Mouse (Mus musculus) left cerebral cortex, adult 8-10 months (tissue): ENCODE measurements around the gene Fer. TPM values are rescaled to one million over a fixed set of nuclear protein-coding genes. Genes with fewer than 3 reads are reported as not detected.

Experiments used
- DNase-seq, 2 experiments: peaks; one replicate each; pipeline ENCODE4 v3.0.0; 2022; ENCODE audit warnings: low spot score in 2 of 2
- total RNA-seq, 4 experiments: library from RNA; stranded (reverse); gene quantifications; 2 replicates each; pipeline ENCODE4 v1.2.4; 2022

Fer gene
- total RNA-seq, 4 experiments from 2014 or later = 30.3 to 33.7 (median 30.9) TPM

DNA sequence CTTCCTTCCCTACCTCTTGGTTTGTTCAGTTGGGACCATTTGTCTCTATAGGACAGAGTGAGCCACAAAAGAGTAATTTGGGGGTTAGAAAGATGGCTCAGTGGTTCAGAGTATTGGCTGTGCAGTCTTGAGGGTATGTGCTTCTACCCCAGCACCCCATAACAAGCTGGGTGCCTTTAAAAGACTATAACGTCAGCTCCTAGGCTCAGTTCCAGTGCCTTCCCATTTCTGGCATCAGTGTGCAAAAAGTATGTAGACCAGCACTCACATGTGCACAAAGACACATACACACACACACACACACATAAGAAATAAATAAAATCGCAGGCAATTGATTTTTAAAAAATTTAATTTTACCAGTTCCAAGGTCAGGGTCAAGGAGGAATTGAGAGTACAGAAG, 222.6 kb downstream of the Fer start:
- DNase-seq = no peak

DNA sequence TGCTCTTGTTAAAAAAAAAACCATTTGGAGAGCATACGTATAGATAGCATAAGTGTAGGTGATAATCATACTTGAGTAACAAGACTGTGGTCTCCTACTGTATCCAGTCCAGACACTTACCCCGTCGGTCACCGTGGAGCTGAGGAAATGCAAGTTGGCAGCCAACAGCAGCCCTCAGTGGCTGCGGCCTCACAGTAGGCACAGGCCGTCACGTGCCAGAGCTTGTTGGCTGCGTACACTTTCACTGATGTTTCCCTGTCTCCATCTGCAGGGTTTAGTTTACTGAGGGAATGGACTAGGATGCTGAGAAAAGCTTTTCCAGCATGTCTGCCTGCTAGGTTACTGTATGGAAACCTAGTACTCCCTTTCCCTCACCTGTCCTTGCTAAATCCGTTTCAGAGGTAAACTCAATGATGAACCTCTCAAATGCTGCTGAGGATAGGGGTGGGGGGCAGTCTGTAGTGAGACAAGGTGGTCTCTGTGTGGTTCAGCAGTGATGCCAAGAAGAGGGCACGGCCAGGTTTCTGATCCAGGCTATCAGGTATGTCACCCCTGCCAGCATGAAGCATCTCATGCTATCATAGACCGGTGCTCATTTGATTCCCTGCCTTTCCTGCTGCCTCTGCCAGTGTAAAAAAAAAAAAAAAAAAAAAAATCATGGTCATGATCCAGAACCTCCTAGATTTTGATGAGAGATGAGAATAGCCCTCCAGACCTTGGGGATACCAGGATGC, 224.2 kb downstream of the Fer start:
- no peak for DNase-seq

DNA sequence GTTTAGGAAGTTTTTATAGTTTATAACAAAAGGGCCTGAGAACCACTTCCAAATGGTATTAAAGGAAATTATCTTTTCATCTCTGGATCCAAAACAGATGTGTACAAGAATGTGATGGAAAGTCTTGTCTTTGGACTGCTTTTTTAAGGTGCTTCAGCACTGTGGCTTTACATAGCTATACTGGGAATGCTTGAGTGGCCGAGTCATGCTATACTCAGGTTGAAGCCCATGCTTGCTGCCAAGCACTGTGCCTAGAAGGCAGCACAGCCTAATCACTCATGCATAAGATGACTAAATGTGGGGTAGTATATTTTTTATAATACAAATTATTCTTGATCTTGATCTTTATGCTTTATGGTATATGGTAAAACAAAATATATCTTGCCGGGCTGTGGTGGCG, 225.0 kb downstream of the Fer start:
- no peak for DNase-seq

DNA sequence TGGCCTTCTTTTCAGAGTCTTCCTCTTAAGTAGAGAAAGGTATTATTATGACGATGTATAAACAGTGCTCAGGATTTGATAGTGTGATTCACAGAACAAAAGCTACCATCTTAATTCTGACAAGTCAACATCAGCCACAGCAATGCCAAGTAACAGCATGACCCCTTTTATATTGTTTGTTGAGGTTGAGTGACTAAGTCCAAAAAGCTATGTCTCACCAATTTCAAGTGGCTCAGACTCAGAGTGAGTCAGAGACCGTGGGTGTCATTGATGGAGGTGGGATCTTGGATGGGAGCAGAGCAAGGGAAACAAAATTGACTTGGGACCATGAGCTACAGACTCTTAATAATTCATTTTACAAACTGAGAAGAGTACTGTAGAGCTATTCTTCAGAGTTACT, 230.9 kb downstream of the Fer start:
- no peak for DNase-seq

DNA sequence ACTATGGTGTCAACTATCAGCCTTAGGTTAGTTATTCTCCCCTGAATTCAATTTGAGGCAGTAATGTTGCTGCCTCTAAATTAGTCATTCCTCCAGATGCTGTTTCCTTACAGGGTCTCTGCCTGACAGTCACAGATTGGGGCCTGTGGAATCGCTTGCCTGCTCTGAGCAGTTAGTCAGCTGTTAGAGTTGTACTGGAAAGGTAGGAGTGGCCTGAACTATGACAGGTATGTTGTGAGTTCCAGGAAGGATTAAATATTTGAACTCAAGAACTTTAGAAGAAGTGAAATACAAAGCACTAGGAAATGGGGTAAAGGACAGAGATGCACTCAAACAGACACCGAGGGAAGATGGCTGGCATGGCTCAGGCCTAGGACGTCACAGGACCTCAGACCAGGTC, 233.9 kb downstream of the Fer start:
- no peak for DNase-seq

DNA sequence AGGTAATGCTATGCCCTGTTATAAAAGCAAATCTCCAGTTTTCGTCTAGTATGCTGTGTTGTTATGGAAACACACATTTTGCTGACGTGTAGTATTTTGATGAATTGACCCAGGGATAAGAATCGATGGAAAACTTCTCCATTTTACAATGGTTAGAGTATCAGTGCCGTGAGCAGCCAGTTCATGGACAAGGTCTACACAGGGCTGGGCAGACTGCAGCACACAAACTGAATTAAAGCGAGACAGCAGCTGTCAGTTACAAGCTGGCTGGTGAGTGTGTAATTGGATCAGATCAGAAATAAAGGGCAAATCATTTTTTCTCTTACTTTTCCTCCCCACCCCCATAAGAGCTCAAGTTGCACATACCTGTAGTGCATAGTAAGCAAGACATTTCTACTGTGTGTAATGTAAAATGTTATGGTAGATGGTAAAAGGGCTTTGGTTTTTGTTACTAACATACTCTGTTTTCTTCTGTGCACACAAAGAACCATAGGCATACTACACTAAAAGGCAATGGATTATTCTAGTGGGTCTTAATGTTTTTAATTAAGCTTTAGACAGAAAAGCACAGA, 235.0 kb downstream of the Fer start:
- DNase-seq = no peak

DNA sequence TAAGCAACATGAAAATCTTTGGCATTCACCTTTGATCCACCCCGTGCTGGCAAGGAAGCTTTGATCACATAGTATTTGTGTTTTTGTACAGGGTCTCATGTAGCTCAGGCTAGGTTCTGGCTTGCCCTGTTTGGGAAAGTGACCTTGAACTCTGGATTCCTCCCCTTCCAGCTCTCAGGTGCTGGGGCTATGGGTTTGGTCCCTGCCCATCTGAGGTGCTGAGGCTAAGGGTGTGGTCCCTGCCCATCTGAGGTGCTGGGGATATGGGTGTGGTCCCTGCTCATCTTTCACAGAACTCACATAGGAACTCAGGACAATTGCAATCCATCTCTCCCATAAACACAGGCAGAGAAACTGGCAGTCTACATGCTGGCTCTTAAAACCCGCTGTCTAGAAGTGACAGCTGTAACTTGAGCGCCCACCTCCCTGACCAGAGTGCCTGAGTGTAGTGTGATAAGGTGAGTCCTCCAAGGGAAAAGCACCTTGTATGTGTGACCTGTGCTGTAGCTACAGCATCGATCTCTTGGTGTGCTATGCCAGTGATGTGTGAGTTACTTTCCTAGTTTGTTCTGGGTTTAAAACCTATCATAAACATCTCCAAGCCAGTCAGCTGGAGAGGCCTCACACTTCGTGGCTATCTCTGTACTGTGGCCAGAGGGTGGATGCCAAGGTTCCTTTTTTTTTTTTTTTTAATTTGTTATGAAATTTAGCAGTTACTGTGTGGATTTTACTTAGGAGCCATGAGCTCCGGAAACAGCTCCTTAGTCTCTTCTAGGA, 236.7 kb downstream of the Fer start:
- no peak for DNase-seq

DNA sequence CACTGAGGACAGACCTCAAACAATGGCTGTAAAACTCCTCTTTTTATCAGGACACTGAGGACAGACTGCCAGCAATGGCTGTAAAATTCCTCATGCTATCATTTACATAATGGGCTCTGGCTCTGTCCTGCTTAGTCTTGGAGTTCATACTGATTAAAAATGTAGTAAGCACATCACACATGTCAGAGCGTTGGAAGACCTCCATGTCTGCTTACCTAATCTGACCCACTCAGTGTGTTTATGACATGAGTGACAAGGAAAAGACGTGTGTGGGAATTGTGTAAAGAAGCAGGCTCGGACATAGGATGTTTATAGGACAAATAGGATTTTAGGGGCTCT, 237.3 kb downstream of the Fer start:
- DNase-seq = no peak

DNA sequence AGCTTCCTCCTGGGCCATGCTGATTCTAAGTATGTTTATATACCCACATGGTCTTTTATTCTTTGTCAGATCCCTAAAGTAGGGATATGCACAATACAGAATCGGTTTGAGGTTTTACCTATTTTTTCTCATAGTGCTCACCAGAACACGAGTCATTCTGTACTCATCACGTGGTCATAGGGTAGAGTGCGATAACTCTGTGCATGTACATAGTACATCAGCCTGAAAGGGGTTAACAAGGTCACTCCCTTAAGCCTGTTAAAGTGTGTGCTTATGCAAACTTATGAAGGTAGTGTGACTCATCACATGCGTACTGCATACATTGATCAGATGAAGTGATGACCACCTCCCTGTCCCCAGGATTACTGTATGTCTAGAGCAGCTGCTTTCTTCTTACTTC, 245.9 kb downstream of the Fer start:
- no peak for DNase-seq

DNA sequence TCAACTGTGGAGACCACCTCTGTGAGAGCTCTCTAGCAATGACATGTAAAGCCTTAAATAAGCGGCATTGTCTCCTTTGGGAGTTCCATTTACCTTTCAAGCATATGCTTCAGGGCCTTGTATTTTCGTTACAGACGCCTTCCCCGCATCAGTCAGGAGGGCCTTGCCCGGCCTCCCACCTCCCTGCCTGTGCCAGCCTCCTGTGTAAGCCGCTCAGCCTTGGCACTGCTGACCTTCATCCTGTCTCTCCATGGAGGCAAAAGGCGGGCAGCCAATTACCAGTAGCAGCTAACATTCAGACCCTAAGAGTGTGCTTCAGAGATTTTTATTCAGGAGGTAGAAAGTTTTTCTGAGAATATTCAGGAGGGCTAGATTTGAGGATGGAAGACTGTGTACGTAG, 247.0 kb downstream of the Fer start:
- DNase-seq = no peak

DNA sequence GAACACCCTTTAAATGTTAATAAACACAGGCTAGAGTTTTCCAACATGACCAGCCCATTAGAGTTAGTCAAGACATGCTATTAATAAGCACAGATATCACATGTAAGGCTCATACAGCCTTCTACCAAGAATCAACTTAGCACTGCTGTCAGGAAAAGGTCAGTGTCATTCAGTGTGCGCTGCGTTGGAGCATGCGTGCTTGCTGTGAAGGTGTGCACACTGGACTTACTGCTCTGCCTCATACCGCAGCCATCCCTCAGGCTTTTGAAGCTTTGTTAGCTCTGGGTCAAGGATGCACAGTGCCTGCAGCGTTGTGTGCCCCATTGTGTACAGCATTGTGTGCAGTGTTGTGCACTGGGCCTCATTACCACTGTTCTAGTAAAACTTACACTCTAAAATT, 250.8 kb downstream of the Fer start:
- no peak for DNase-seq

DNA sequence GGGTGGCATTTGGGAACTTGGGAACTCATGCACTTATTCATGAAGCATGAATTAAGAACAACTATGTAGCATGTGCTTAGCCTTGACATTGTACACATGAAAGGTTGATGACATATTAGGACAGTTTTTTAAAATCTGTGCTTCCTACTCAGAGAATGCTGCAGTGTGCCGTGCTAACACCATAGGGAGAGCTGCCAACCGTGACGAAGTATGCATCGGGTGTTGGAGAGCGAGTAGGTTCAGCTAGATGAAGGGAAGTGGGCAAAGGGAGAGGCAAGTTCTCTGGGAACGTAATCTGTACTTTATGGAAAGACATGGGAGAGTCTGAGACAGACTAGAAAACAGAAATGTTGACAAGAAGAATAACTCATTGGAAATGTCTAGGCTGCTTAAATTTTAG, 253.9 kb downstream of the Fer start:
- DNase-seq = no peak

DNA sequence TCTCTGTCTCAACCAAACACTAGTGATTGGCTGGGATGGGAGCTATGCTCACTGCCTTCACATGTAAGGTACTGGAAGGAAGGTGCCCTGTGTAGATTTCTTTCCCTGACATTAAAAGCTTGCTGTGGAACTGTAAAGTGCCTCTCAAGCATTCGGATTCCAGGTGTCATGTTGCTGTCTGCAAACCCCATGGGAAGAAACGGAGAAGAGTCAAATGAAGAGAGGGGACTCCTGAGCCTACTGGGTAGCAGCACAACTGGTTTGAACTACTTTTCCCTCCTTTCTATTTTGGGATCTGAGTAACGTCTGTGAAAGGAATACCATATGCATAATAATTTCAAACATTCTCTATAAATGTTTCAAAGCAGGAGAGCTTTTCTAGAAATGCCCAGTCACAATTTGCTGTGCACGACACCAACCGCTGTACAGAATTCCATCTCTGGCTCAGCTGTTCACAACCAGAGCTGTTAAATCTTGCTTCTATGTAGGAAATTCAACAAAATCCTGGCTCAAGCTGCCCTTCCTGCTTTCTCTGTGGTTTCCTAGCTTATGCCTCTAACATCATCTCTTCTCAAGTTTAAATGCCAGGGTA, 256.9 kb downstream of the Fer start:
- DNase-seq = no peak

DNA sequence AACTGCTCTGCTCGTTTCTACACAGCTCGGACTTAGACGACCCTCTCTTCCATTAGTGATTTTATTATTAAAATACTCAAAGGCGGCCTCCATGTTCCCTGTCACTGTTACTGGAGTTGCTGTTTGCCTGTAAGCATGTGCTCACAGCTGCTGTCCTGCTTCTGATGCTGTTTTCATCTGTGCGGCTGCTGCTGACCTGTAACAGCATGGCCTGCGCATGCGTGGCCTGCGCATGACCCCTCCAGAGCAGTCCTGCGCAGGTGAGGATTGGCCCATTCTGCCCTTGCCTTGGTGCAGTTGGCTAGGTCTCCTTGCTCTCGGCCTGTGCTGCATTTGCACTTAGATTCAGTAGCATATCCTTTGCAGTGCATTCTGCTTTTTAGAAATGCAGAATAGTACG, 259.7 kb downstream of the Fer start:
- no peak for DNase-seq

DNA sequence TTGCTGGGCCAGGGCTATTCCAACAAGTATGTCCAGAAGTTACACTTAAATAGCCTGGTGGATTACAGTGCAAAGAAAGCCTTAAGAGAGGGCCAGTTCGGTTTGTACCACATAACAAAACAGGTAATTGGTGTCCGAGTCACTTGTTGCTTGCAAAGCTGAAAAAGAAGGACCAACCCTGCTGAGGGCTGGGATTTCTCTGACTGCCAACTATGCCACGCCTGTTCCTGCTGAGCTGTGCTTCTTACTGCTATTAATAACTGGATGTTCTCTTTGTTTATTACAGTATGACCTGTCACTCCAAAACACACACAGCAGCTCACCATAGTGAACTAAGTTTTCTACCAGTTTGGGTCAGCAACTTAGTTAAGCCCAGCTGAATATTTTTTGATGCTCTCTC, 260.9 kb downstream of the Fer start:
- DNase-seq = no peak

DNA sequence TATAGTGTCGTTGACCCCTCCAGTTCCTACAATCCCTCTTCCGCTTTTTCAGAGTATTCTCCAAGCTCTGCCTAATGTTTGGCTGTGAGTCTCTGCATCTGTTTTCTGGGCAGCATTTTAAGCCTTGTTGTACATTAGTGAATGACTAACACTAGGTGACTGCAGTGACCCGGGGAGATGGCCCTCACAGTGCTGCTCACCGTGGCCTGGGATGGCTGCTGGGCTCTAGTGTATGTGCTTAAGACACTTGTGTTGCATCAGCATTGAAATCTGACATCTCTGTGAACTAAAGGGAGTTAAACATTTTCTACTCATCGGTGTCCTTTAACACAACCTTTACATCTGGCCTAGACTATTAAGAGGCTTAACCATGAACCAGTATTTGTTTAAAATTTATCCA, 264.0 kb downstream of the Fer start:
- no peak for DNase-seq

DNA sequence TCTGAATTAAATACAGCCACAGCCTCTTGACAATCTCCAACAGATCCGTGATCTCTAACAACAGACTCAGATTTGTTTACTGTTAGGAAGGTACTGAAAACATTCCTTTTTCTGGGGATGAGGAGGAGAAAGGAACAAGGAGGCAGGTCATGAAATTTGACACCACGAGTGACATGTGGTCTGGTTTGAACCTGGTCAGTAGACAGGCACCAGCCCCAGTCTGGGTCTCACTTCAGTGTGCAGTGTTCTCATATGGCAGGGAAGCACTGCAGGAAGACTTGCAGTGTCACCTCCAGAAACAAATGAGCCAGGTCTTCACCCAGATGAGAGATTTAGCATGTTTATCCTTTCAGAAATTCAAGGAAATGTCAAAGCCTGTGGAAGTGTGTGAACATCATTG, 266.9 kb downstream of the Fer start:
- no peak for DNase-seq

DNA sequence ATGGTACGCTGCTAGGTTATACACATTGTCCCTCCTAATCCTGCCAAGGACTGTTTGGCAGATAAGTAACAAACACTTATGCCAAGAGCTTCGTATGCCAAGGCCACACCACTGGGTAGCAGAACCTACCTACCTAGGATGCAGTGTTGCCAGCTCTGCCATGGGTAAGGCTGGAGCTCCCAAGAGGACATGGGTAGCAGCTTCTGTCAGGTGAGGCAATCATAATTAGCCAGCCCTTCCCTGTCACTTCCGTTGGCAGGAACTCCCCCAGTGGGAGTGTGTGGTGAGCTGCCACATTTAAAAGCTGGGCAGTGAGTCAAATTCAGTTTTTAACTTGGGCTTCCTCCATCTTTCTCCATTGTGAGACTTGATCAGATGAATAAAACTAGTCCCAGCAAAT, 267.5 kb downstream of the Fer start:
- DNase-seq = peak in 1 of 2 experiments; percentile 71

DNA sequence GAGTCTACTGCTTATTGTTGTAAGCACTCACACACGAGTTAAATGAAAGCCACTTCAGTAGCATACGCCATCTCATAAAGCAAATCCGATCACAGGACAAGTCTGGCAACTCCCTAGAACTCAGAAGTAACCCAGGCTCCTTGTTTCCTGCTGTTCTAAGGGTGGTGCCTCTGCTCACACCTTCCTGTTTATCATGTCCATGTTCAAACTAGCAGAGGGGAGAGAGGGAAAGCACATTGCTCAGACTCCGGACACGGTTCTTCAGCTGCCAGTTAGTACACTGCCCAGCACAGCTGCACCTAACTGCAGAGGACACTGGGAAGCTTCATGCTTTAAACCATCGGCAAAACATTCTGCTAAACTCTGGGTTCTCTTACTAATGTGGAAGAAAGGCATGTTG, 269.3 kb downstream of the Fer start:
- DNase-seq = no peak

DNA sequence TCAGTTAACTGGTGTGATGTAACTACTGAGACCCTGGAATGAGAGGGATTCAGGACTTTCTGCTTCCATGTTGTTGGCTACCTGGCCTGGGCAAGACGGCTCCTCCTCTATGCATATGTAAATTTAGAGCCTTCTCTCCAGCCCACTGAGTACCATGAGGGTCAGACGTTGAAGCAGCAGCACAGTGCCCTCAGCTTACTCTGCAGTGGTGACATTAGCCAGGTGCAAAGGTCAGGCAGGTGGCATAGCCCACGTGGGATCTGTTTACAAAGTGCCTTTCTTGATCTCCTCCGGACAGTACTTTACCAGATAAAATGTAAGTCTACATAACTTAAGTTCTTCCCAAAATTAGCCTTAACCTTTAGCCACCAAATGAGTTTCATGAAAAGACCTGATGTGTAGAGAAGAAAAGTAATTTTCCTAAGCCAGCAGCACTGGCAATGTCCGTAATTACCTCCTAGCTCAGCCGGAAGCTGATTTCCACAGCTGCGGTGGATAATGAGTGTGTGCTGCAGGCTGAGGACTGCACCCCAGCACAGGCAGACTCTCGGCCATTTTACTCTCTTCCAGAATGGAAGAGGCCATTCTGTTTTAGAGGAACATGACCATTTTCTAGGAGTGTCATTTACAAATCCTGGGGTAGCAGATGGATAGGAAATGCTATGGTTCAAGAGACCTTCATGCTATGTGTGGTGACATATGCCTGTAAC, 273.2 kb downstream of the Fer start:
- no peak for DNase-seq

DNA sequence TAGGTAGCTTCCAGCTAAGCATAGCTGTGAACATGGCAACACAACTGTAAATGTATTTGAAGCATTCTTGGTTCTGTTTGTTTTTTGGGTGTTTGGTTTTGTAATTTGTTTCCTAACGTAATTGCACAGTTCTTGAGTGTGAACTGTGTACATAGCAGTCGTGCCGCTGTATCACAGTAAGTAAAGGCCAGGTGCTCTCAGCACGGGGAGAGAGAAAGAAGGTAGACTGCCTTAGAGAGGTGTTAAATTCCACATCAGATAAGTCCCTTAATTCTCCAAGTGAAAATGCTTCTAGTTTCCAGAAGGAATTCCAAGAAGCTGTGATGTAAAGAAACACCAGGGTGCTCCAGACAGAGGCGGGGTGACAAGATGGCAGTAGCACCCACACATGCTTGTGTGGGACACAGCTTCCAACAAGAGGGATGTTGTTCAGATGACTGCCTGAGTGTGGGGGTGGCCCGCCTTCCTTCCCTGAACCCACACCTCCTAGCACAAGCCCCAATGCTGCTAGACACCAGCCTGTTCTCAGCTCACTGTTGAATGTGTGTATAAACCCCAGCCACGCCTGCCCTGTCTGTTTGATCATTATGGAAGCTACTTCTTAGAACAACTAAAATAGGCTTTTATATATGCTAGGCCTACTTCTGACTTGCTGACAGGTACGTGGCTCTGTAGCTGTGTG, 275.3 kb downstream of the Fer start:
- DNase-seq = peak in 1 of 2 experiments; percentile 32
